14 mouse cellular contexts compared by ENCODE assay signal in the genomic region with DNA sequence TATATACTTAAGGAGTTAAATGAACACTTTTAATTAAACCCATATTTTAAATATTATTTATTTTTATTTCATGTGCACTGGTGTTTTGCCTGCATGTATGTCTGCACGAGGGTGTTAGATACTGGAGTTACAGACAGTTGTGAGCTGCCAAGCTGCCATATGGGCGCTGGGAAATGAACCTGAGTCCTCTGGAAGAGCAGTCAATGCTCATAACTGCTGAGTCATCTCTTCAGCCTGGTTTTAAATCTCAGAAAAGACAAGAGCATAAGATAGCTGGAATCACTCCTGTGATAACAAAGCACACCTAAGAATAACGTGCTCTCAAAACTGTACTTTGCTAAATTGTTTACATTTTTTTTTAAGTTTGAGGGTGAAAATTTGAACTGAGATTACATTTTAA.
"Had no signal": no experiment of that assay in that cellular context is flagged by ENCODE, and none has a peak within 500 bp of the region (broad histone marks: within the 10 kb centered on the region; RNA-seq: fewer than 3 reads in every experiment).

No protein-coding gene starts in this region.

- H3K27ac ChIP-seq: kidney, postnatal 0 days; limb, embryonic 13.5 days; liver, embryonic 14.5 days; midbrain, embryonic 15.5 days; neural tube, embryonic 13.5 days had no signal

- H3K9ac ChIP-seq: limb, embryonic 13.5 days; liver, embryonic 14.5 days; midbrain, embryonic 15.5 days; neural tube, embryonic 13.5 days had no signal

- H3K4me1 ChIP-seq: limb, embryonic 13.5 days; midbrain, embryonic 15.5 days had no signal

- H3K4me2 ChIP-seq: limb, embryonic 13.5 days; midbrain, embryonic 15.5 days; neural tube, embryonic 13.5 days had no signal

- H3K27me3 ChIP-seq: limb, embryonic 13.5 days; midbrain, embryonic 15.5 days; neural tube, embryonic 13.5 days had no signal

- DNase-seq: kidney, adult 9 months; kidney, postnatal 36 days; layer of hippocampus, adult 9-11 months; layer of hippocampus, postnatal 36 days; lung, adult 18-20 months; right cerebral cortex, adult 18-20 months; right cerebral cortex, postnatal 25 days; thymus, adult 18-20 months; thymus, postnatal 25 days had no signal

- H3K4me3 ChIP-seq: limb, embryonic 13.5 days; midbrain, embryonic 15.5 days; neural tube, embryonic 13.5 days had no signal

- H3K36me3 ChIP-seq: limb, embryonic 13.5 days; midbrain, embryonic 15.5 days; neural tube, embryonic 13.5 days had no signal

- H3K9me3 ChIP-seq: limb, embryonic 13.5 days; midbrain, embryonic 15.5 days; neural tube, embryonic 13.5 days had no signal
